Mouse (Mus musculus) kidney, postnatal 36 days (tissue): Measurements from ENCODE around the gene Clip2.
"Not testable (repeated sequence)": the region's sequence is repeated elsewhere in the genome, so short reads cannot be mapped to it uniquely, and the experiment has no call there.

ENCODE experiments used
- DNase-seq, 2 experiments: peaks; one replicate each; pipeline ENCODE4 v3.0.0; 2021 to 2022; ENCODE audit warnings: mixed read lengths in 2 of 2

Gene Clip2

DNA sequence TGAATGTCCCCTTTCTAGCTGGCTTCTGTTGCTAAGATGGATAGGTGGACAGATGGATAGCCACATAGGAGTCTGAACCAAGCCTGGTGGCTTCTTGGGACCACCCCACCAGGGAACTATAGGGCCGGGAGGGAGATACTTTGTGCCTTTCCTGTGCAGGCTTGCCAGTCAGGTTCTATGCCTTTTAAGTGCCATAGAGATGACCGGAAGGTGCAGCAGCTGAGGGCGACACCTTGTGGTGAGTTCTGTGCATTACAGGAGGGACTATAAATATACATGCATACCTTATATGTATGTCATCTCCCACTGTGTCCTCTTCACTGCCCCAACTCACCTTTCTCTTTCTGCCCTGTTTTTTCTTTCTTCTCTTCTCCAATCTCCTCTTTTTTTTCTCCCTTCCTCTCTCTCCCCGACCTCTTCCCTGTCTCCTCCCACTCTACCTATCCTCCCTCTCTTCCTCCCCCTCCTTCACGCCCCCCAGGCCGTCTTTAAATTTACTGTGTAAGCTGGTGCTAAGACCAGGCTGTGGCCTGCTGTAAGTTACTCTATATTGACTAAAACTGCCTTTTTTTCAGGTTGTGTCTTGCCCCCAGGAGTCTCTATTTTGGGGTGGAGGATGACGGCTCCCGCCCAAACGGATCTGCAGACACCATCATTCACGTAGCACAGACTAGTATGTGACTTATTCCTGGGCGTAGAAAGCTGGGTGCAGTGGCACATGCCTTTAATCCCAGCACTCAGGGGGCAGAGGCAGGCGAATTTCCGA lies 66.2 kb downstream of the Clip2 start:
- DNase-seq: peak; percentile 56 to 83

- DNase-seq: peak in 1 of 2 experiments; percentile 40
Measured at GRCm38 (mm10) chr5:134485183-134485730, 67.0 kb downstream of the Clip2 start.

GRCm38 (mm10) chr5:134483291-134483690 lies 68.9 kb downstream of the Clip2 start:
- DNase-seq: no peak

- no peak for DNase-seq
Measured at GRCm38 (mm10) chr5:134482331-134482730, 69.9 kb downstream of the Clip2 start.

GRCm38 (mm10) chr5:134478886-134479285 lies 73.3 kb downstream of the Clip2 start:
- DNase-seq: not testable (repeated sequence)

DNA sequence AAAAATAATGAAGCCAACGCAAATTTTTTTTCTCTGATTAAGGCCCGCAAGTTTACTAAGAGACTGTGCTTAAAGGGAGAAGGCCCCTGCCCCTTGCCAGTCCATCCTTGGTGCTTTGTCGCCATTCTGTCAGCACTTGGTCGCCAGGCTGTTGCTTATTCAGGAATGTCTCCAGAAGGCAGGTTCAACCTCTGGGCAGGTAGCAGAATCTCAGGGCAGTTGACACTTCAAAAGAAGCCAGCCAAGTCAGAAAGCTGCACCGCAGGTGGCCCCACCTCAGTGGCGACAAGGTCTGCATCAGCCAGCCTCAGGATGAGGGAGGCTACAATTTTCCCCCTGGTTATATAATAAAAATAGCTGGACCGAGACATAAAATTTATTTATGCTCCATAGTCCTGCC lies 76.5 kb downstream of the Clip2 start:
- not testable (repeated sequence) for DNase-seq

- peak in 1 of 2 experiments; percentile 37 for DNase-seq
Measured at GRCm38 (mm10) chr5:134475006-134475605, 77.1 kb downstream of the Clip2 start.

DNA sequence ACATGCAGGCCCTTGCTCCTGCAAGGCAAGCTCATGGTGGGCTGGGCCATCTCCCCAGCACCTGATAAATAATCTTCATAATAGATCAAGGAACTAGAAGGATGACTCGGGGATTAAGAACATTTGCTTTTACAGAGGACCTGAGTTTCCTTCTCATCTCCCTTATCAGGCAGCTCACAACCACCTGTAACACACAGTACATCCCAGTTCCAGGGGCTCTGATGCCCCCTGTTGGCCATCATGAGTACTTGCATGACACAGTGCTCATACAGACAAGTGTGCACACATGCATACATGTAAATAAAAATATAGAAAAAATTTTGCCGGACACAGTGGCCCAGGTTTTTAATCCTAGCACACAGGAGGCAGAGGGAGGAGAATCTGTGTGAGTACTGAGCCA lies 78.3 kb downstream of the Clip2 start:
- DNase-seq: peak in 1 of 2 experiments; percentile 55

GRCm38 (mm10) chr5:134470538-134471169 lies 81.6 kb downstream of the Clip2 start:
- DNase-seq: no peak

GRCm38 (mm10) chr5:134469559-134470150 lies 82.6 kb downstream of the Clip2 start:
- no peak for DNase-seq

GRCm38 (mm10) chr5:134468158-134468765 lies 84.0 kb downstream of the Clip2 start:
- DNase-seq: no peak

DNA sequence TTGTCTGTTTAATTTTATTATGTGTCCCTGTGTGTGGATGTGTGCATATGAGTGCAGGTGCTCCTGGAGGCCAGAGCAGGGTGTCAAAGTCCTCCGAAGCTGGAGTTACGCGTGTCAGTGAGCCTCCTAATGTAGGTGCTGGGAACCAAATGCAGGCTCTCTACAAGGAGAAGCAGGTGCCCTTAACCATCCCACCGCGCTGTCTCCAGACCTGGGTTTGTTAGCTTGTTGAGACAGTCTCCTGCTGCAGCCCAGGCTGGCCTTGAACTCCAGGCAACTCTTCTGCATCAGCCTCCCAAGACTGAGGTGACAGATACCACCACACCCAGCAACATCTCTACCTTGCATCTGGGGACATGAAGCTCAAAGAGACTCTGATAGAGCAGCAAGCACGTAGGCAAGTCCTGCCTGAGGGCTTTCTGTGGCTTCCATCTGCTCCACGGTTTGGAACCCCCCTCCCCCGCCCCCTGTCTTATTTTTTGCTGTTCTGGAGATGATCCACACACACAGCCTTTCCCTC lies 85.1 kb downstream of the Clip2 start:
- DNase-seq: no peak

DNA sequence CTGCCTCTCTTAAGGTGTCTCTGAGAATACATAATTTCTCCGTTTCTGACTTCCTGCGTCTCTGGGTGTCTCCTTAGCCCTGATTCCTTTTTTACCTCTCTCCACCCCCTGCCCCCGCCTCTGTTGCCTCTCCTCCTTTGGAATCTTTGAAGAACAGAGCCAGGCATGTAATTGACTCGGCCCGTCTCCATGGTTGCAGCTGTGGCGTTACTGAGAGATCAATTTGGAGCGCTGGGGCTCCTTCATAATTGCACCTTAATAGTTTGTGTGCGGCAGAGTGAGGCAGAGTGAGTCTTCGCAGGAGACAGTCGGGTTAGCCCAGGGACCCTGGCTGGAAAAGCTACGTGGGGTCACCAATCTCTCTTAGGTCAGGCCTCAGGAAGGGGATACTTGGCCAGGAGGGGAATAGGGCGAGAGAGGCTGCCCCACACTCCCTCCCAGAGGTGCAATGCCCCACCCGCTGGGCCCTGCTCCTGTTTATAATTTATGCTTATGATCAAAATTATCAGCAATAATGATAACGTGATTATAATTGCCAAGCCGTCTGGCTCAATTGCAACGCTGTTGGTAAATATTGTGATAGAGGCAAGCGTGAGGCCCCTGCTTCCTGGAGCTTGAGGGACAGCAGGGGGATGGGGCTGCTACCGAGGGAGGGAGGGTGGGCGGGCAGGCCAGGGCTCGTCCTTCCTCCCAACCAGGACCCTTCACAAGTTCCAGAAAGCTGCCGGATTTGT lies 85.8 kb downstream of the Clip2 start:
- no peak for DNase-seq

- DNase-seq: no peak
Measured at GRCm38 (mm10) chr5:134465197-134465596, 87.0 kb downstream of the Clip2 start.

DNA sequence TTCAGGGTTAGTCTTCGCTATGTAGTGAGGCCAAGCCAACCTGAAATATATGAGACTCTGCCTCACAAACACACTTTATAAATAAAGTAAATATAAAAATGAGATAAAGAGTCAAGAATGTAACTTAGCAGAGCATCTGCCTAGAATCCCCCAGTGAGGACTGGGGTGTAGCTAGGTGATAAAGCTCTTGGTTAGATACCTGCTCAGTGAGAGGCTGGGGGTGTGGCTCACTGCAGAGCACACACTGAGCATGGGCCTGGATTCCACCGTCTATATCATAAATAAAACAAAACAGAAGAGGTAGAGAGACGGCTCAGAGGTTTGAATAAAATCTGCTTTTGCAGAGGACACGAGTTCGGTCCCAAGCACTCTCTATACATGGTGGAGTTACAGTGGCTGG lies 88.0 kb downstream of the Clip2 start:
- no peak for DNase-seq

- no peak for DNase-seq
Measured at GRCm38 (mm10) chr5:134462731-134463130, 89.5 kb downstream of the Clip2 start.

DNA sequence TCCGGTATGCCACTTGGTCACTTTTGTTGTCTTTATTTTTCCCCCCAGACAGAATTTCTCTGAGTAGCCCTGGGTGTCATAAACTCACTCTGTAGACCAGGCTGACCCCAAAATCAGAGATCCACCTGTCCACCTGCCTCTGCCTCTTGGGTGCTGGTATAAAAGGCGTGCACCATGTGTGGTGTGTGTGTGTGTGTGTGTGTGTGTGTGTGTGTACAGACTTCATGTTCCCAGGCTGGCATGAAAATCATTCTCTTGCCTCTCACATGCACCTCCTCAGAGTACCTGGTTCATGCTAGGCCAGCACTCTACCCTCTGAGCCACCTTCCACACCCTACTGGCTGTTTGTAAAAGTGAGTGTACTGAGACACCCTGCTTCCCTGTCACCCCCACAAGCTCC lies 89.9 kb downstream of the Clip2 start:
- DNase-seq: no peak

GRCm38 (mm10) chr5:134460546-134460945 lies 91.7 kb downstream of the Clip2 start:
- no peak for DNase-seq

DNA sequence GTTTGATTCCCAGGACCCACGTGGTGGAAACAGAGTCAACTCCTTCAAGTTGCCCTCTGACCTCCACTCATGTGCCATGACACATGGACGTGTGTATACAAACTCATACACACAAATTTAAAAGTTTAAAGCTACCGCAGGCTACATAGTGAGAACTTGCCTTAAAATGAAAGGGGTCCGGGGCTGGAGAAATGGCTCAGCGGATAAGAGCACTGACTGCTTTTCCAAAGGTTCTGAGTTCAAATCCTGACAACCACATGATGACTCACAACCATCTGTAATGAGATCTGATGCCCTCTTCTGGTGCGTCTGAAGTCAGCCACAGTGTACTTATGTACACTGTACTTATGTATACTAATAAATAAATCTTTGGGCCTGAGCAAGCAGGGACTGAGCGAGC lies 93.1 kb downstream of the Clip2 start:
- no peak for DNase-seq

DNA sequence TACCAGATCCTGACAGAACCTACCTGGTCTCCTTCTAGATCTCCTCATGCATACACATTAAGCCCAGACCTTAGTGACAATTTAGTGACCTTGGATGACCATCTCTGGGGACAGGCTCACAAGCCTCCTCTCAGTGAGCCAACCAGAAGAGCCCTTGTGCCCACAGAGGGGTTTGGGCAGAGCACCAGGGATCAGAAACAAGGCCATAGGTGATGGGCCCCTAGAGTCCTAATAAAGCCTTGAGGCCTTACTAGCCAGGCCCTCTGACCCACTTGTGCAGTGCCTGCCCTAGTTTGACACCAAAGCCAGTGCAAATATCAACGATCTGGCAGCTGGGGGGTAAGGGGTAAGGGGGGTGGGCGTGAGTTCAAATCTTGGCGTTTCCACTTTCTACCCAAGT lies 93.8 kb downstream of the Clip2 start:
- no peak for DNase-seq

DNA sequence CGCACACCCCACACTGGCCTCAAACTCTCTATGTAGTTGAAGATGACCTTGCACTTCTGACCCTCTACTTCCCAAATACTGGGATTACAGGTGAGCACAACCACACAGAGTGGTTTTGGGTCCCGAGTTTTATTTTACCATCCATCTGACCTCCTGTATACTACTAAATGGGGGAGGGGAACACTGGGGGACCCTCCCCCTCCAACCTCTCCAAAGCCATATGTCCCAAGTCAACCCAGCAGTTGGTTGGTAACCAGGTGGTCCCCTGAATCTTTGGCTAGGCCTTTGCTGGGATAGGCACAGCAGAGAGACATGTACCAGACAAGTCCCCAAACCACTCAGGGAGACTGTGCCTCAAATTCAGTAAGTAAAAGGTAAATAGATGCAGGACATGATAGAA lies 94.9 kb downstream of the Clip2 start:
- no peak for DNase-seq

DNA sequence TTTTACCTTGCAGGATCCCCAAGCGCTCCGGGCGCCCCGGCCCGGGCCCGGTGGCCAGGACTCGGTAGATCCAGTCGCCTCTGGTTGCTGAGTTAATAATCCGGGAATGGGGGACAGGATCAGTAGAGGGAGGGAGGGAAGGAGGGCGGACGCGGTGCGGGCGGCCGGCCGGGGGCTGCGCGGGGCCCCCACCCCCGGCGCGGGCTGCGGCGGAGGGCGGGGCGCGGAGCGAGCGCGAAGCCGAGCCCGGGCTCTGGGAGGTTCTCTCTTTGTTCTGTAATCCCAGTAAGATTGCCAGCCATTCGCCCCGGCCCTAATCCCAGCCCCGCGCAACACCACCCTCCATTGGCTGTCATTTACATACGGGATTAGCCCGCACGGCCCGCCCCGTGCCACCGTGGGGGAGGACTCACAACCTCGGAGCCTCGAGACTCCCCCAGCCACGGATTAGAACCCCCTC lies 95.7 kb downstream of the Clip2 start, which contains the start of gene Gtf2ird1:
Gene Gtf2ird1, minus strand, starts transcription at position 214 of the 460 bp plus-strand sequence.
- peak; percentile 86 to 88 for DNase-seq
